Mouse (Mus musculus) hindbrain, embryonic 13.5 days (tissue): ENCODE measurements at regions not wholly inside any gene's neighbourhood (a gene's known extent, or its start where the extent isn't known, plus 50 kb on each side); places are given as distances from the start of the nearest gene placed in this dataset.
A peak's percentile ranks its signal among the peaks of the same experiment; 100 is the strongest.

Experiments used
- ATAC-seq: fragments of 200-750 bp; cut with Nextera tagmentation; 2 replicates; pipeline ENCODE4 v1.8.0; 2017; ENCODE audit warnings: moderate TSS enrichment; ENCODE audit not compliant: low FRiP score
- H3K27ac ChIP-seq: fragments of 300-500 bp; sonication (generic); 2 replicates; pipeline ENCODE4 v1.5.1; 2015; ENCODE audit warnings: inconsistent platforms, mild to moderate bottlenecking, moderate library complexity
- H3K27me3 ChIP-seq: fragments of 300-500 bp; sonication (generic); 2 replicates; pipeline ENCODE4 v1.6.1; 2015; ENCODE audit warnings: mild to moderate bottlenecking, inconsistent platforms
- H3K36me3 ChIP-seq: fragments of 300-500 bp; sonication (generic); 2 replicates; pipeline ENCODE4 v1.6.1; 2015; ENCODE audit warnings: mild to moderate bottlenecking, inconsistent platforms
- H3K4me1 ChIP-seq: fragments of 300-500 bp; sonication (generic); replicated peaks from 2 replicates; pipeline ENCODE4 v1.6.1; 2015; ENCODE audit warnings: inconsistent platforms
- H3K4me2 ChIP-seq: fragments of 300-500 bp; sonication (generic); 2 replicates; pipeline ENCODE4 v1.6.1; 2015; ENCODE audit warnings: inconsistent platforms, mild to moderate bottlenecking, moderate library complexity
- H3K4me3 ChIP-seq: fragments of 300-500 bp; sonication (generic); 2 replicates; pipeline ENCODE4 v1.5.1; 2015; ENCODE audit warnings: mild to moderate bottlenecking, inconsistent platforms
- H3K9ac ChIP-seq: fragments of 300-500 bp; sonication (generic); 2 replicates; pipeline ENCODE4 v1.6.1; 2015; ENCODE audit warnings: mild to moderate bottlenecking, inconsistent platforms
- H3K9me3 ChIP-seq: fragments of 300-500 bp; sonication (generic); 2 replicates; pipeline ENCODE4 v1.6.1; 2016; ENCODE audit warnings: inconsistent platforms
- WGBS: fragments of 180-500 bp; shearing (Covaris S2); methylation state at CpG from one replicate; pipeline ENCODE4 v1.1.7; 2015; 5-methylcytosine and 5-hydroxymethylcytosine counted together

GRCm38 (mm10) chr16:15052389-15052923 is 146.1 kb downstream of the Efcab1 start:
- H3K9me3 ChIP-seq: no peaks in the 10 kb centered on the region
- WGBS: 23% methylated on average over 7 of the region's 7 CpGs
- peaks cover 16% of the 10 kb centered on the region for H3K4me1 ChIP-seq
- peak overlapping the region; percentile 40 for H3K4me2 ChIP-seq
- no peak overlapping the region for H3K4me3 ChIP-seq
- H3K27ac ChIP-seq: no peak overlapping the region
- ATAC-seq: peak; percentile 69
- no peaks in the 10 kb centered on the region for H3K27me3 ChIP-seq
- no peak overlapping the region for H3K9ac ChIP-seq
- no peaks in the 10 kb centered on the region for H3K36me3 ChIP-seq

- H3K4me1 ChIP-seq: peaks cover 16% of the 10 kb centered on the region
- no peaks in the 10 kb centered on the region for H3K27me3 ChIP-seq
- H3K4me3 ChIP-seq: no peak overlapping the region
- ATAC-seq: peak; percentile 89
- no peak overlapping the region for H3K27ac ChIP-seq
- H3K4me2 ChIP-seq: peak overlapping the region; percentile 40
- no peak overlapping the region for H3K9ac ChIP-seq
- 2% methylated on average over 16 of the region's 16 CpGs for WGBS
- H3K9me3 ChIP-seq: no peaks in the 10 kb centered on the region
- no peaks in the 10 kb centered on the region for H3K36me3 ChIP-seq
Observed at GRCm38 (mm10) chr16:15052924-15053793, 146.8 kb downstream of the Efcab1 start.

GRCm38 (mm10) chr16:15053840-15054239 is 147.4 kb downstream of the Efcab1 start:
- Histone ChIP-seq H3K9ac (no peak overlapping the region), H3K27me3 (no peaks in the 10 kb centered on the region), H3K4me3 (no peak overlapping the region), H3K4me2 (no peak overlapping the region), H3K36me3 (no peaks in the 10 kb centered on the region), H3K27ac (no peak overlapping the region), H3K9me3 (no peaks in the 10 kb centered on the region), H3K4me1 (peaks cover 16% of the 10 kb centered on the region)
- ATAC-seq: no peak
- 4% methylated on average over 4 of the region's 4 CpGs for WGBS

- no peak overlapping the region for H3K4me2 ChIP-seq
- H3K9ac ChIP-seq: no peak overlapping the region
- no peak for ATAC-seq
- H3K4me3 ChIP-seq: no peak overlapping the region
- WGBS: 27% methylated on average over 5 of the region's 5 CpGs
- no peak overlapping the region for H3K27ac ChIP-seq
- peaks cover 16% of the 10 kb centered on the region for H3K4me1 ChIP-seq
- H3K27me3 ChIP-seq: no peaks in the 10 kb centered on the region
- no peaks in the 10 kb centered on the region for H3K9me3 ChIP-seq
- no peaks in the 10 kb centered on the region for H3K36me3 ChIP-seq
Observed at GRCm38 (mm10) chr16:15054306-15055001, 148.0 kb downstream of the Efcab1 start.

GRCm38 (mm10) chr16:15055697-15056096 is 149.3 kb downstream of the Efcab1 start:
- Histone ChIP-seq H3K9me3 (no peaks in the 10 kb centered on the region), H3K9ac (no peak overlapping the region), H3K4me2 (no peak overlapping the region), H3K27me3 (no peaks in the 10 kb centered on the region), H3K27ac (no peak overlapping the region), H3K4me3 (no peak overlapping the region), H3K4me1 (peaks cover 16% of the 10 kb centered on the region), H3K36me3 (no peaks in the 10 kb centered on the region)
- 70% methylated on average over 5 of the region's 5 CpGs for WGBS
- ATAC-seq: no peak

- ATAC-seq: no peak
- Histone ChIP-seq H3K9me3 (no peaks in the 10 kb centered on the region), H3K4me1 (no peaks in the 10 kb centered on the region), H3K27ac (no peak overlapping the region), H3K36me3 (no peaks in the 10 kb centered on the region), H3K4me3 (no peak overlapping the region), H3K4me2 (no peak overlapping the region), H3K27me3 (no peaks in the 10 kb centered on the region), H3K9ac (no peak overlapping the region)
- WGBS: 94% methylated on average over 7 of the region's 7 CpGs
Observed at GRCm38 (mm10) chr16:15070485-15070960, 164.1 kb downstream of the Efcab1 start.

- H3K27ac ChIP-seq: no peak overlapping the region
- H3K4me1 ChIP-seq: no peaks in the 10 kb centered on the region
- no peak overlapping the region for H3K9ac ChIP-seq
- no peaks in the 10 kb centered on the region; the same call in 1 of the 2 replicates for H3K9me3 ChIP-seq
- H3K4me2 ChIP-seq: no peak overlapping the region
- no peaks in the 10 kb centered on the region for H3K36me3 ChIP-seq
- no peaks in the 10 kb centered on the region for H3K27me3 ChIP-seq
- no peak for ATAC-seq
- H3K4me3 ChIP-seq: no peak overlapping the region
Observed at GRCm38 (mm10) chr16:15074407-15074806, 168.0 kb downstream of the Efcab1 start.

GRCm38 (mm10) chr16:15083692-15084091 is 177.3 kb downstream of the Efcab1 start:
- H3K27ac ChIP-seq: no peak overlapping the region
- no peak for ATAC-seq
- no peaks in the 10 kb centered on the region for H3K36me3 ChIP-seq
- peaks cover 21% of the 10 kb centered on the region for H3K27me3 ChIP-seq
- no peak overlapping the region for H3K4me2 ChIP-seq
- peaks cover 14% of the 10 kb centered on the region for H3K4me1 ChIP-seq
- WGBS: 51% methylated on average over 3 of the region's 3 CpGs
- H3K4me3 ChIP-seq: no peak overlapping the region
- H3K9me3 ChIP-seq: no peaks in the 10 kb centered on the region
- H3K9ac ChIP-seq: no peak overlapping the region

- peaks cover 21% of the 10 kb centered on the region for H3K27me3 ChIP-seq
- WGBS: 16% methylated on average over 10 of the region's 10 CpGs
- H3K27ac ChIP-seq: no peak overlapping the region
- H3K9me3 ChIP-seq: no peaks in the 10 kb centered on the region
- peak overlapping the region; percentile 59 for H3K9ac ChIP-seq
- no peaks in the 10 kb centered on the region for H3K36me3 ChIP-seq
- H3K4me2 ChIP-seq: peak overlapping the region; percentile 84
- H3K4me1 ChIP-seq: peaks cover 14% of the 10 kb centered on the region
- peak; percentile 62 for ATAC-seq
- H3K4me3 ChIP-seq: peak overlapping the region; percentile 47
Observed at GRCm38 (mm10) chr16:15084147-15084752, 177.8 kb downstream of the Efcab1 start.

GRCm38 (mm10) chr16:15084753-15085728 is 178.6 kb downstream of the Efcab1 start:
- peak overlapping the region; percentile 84 for H3K4me2 ChIP-seq
- H3K36me3 ChIP-seq: no peaks in the 10 kb centered on the region
- H3K27ac ChIP-seq: peak overlapping the region; percentile 25; the same call in 1 of the 2 replicates
- WGBS: 1% methylated on average over 56 of the region's 56 CpGs
- no peaks in the 10 kb centered on the region for H3K9me3 ChIP-seq
- peak overlapping the region; percentile 59 for H3K9ac ChIP-seq
- peak; percentile 95 for ATAC-seq
- H3K27me3 ChIP-seq: peaks cover 21% of the 10 kb centered on the region
- peaks cover 14% of the 10 kb centered on the region for H3K4me1 ChIP-seq
- H3K4me3 ChIP-seq: peak overlapping the region; percentile 47

GRCm38 (mm10) chr16:15086556-15086955 is 180.2 kb downstream of the Efcab1 start:
- WGBS: 90% methylated on average over 4 of the region's 4 CpGs
- H3K27ac ChIP-seq: no peak overlapping the region
- H3K27me3 ChIP-seq: peaks cover 21% of the 10 kb centered on the region
- H3K4me3 ChIP-seq: no peak overlapping the region
- H3K9ac ChIP-seq: no peak overlapping the region
- no peaks in the 10 kb centered on the region for H3K9me3 ChIP-seq
- peaks cover 14% of the 10 kb centered on the region for H3K4me1 ChIP-seq
- no peak for ATAC-seq
- H3K4me2 ChIP-seq: no peak overlapping the region
- no peaks in the 10 kb centered on the region for H3K36me3 ChIP-seq
